Mouse (Mus musculus) brown adipose tissue, adult 24 weeks (tissue): ENCODE measurements around the gene Car10. TPM values are rescaled to one million over a fixed set of nuclear protein-coding genes. Genes with fewer than 3 reads are reported as not detected.

Experiments
- H3K27ac ChIP-seq: fragments of 200-500 bp; replicated peaks from 2 replicates; pipeline ENCODE4 v1.5.1; 2012; ENCODE audit warnings: low read depth, mild to moderate bottlenecking, low read length
- H3K4me1 ChIP-seq: fragments of 200-500 bp; 2 replicates; pipeline ENCODE4 v1.6.1; 2012; ENCODE audit warnings: low read length, mixed read lengths; ENCODE audit not compliant: control insufficient read depth, insufficient read depth, insufficient read length
- H3K4me3 ChIP-seq: fragments of 200-500 bp; 2 replicates; pipeline ENCODE4 v1.5.1; 2012; ENCODE audit warnings: low read depth, mild to moderate bottlenecking, low read length, moderate library complexity; ENCODE audit not compliant: insufficient read depth
- polyA plus RNA-seq: library from polyadenylated mRNA; stranded (reverse); fragments of >200 nt; gene quantifications from 2 replicates; pipeline ENCODE4 v1.2.4, GENCODE M21; 2012; ENCODE audit not compliant: missing spikeins, insufficient read depth, insufficient read length

The Car10 gene
- polyA plus RNA-seq, 1 experiment: 0.52 TPM

- Histone ChIP-seq H3K4me3 (no peak overlapping the region), H3K27ac (no peak overlapping the region), H3K4me1 (no peaks in the 10 kb centered on the region)
Observed at GRCm38 (mm10) chr11:93471573-93472179, 373.8 kb downstream of the Car10 start.

GRCm38 (mm10) chr11:93484661-93485060 lies 386.8 kb downstream of the Car10 start:
- Histone ChIP-seq H3K4me1 (no peaks in the 10 kb centered on the region), H3K27ac (no peak overlapping the region), H3K4me3 (no peak overlapping the region)

GRCm38 (mm10) chr11:93487021-93487420 lies 389.2 kb downstream of the Car10 start:
- no peak overlapping the region for H3K4me3 ChIP-seq
- H3K4me1 ChIP-seq: no peaks in the 10 kb centered on the region
- no peak overlapping the region for H3K27ac ChIP-seq

- H3K4me1 ChIP-seq: no peaks in the 10 kb centered on the region
- no peak overlapping the region for H3K27ac ChIP-seq
- no peak overlapping the region for H3K4me3 ChIP-seq
Observed at GRCm38 (mm10) chr11:93487913-93488604, 390.2 kb downstream of the Car10 start.

- H3K4me3 ChIP-seq: no peak overlapping the region
- no peak overlapping the region for H3K27ac ChIP-seq
- H3K4me1 ChIP-seq: no peaks in the 10 kb centered on the region
Observed at GRCm38 (mm10) chr11:93490211-93490820, 392.5 kb downstream of the Car10 start.

- Histone ChIP-seq H3K4me3 (no peak overlapping the region), H3K4me1 (no peaks in the 10 kb centered on the region), H3K27ac (no peak overlapping the region)
Observed at GRCm38 (mm10) chr11:93497896-93498295, 400.1 kb downstream of the Car10 start.

- Histone ChIP-seq H3K27ac (no peak overlapping the region), H3K4me1 (no peaks in the 10 kb centered on the region), H3K4me3 (no peak overlapping the region)
Observed at GRCm38 (mm10) chr11:93500442-93500841, 402.6 kb downstream of the Car10 start.

- Histone ChIP-seq H3K27ac (no peak overlapping the region), H3K4me3 (no peak overlapping the region), H3K4me1 (no peaks in the 10 kb centered on the region)
Observed at GRCm38 (mm10) chr11:93501671-93502070, 403.8 kb downstream of the Car10 start.

- no peaks in the 10 kb centered on the region for H3K4me1 ChIP-seq
- H3K4me3 ChIP-seq: no peak overlapping the region
Observed at GRCm38 (mm10) chr11:93502864-93503263, 405.0 kb downstream of the Car10 start.

GRCm38 (mm10) chr11:93503469-93503868 lies 405.6 kb downstream of the Car10 start:
- Histone ChIP-seq H3K4me1 (no peaks in the 10 kb centered on the region), H3K4me3 (no peak overlapping the region), H3K27ac (no peak overlapping the region)

More at GRCm38 (mm10) chr11:93502864-93503263, 405.0 kb downstream of the Car10 start:
- H3K27ac ChIP-seq: no peak overlapping the region

GRCm38 (mm10) chr11:93509527-93510235 lies 411.9 kb downstream of the Car10 start:
- no peak overlapping the region for H3K27ac ChIP-seq
- no peak overlapping the region for H3K4me3 ChIP-seq
- no peaks in the 10 kb centered on the region for H3K4me1 ChIP-seq

- Histone ChIP-seq H3K4me1 (no peaks in the 10 kb centered on the region), H3K4me3 (no peak overlapping the region)
Observed at GRCm38 (mm10) chr11:93512843-93513242, 415.0 kb downstream of the Car10 start.

GRCm38 (mm10) chr11:93514396-93514795 lies 416.6 kb downstream of the Car10 start:
- no peaks in the 10 kb centered on the region for H3K4me1 ChIP-seq
- H3K27ac ChIP-seq: no peak overlapping the region
- no peak overlapping the region for H3K4me3 ChIP-seq

More at GRCm38 (mm10) chr11:93512843-93513242, 415.0 kb downstream of the Car10 start:
- no peak overlapping the region for H3K27ac ChIP-seq

GRCm38 (mm10) chr11:93515566-93515965 lies 417.7 kb downstream of the Car10 start:
- H3K4me1 ChIP-seq: no peaks in the 10 kb centered on the region
- H3K4me3 ChIP-seq: no peak overlapping the region
- H3K27ac ChIP-seq: no peak overlapping the region

GRCm38 (mm10) chr11:93516216-93516615 lies 418.4 kb downstream of the Car10 start:
- Histone ChIP-seq H3K4me3 (no peak overlapping the region), H3K4me1 (no peaks in the 10 kb centered on the region), H3K27ac (no peak overlapping the region)
